Mouse (Mus musculus): Measurements from ENCODE around the gene Gng12. TPM values are rescaled to one million over a fixed set of nuclear protein-coding genes. Genes with fewer than 3 reads are reported as not detected.

Gng12 gene
- polyA plus RNA-seq, 2 experiments = 11.6 to 32.5 TPM

- H3K4me3 ChIP-seq (ENCODE audit: insufficient read depth in 1 of 2, low read depth in 2 of 2, low read length in 2 of 2) = no peak overlapping the region
- H3K27ac ChIP-seq = peak overlapping the region; percentile 55
- H3K9ac ChIP-seq (replicated peaks) = 0 out of 2 replicates have a peak overlapping the region, but pooled peaks have one; percentile 27
- no peak overlapping the region for H3K4me2 ChIP-seq (ENCODE audit: low read depth)
- WGBS (ENCODE audit: insufficient replicate concordance) = 46% methylated on average over 2 of the region's 2 CpGs
- TF ChIP-seq CTCF (IDR thresholded peaks at IDR 0.05; ENCODE audit: low read depth) = no peak
- TF ChIP-seq EP300 (IDR thresholded peaks at IDR 0.05; ENCODE audit: low read depth) = no peak
- peaks cover 24 to 29% of the 10 kb centered on the region in 2 experiments for H3K4me1 ChIP-seq (replicated peaks; ENCODE audit: control insufficient read depth in 2 of 2, insufficient read depth in 2 of 2, low read length in 1 of 2)
- no peaks in the 10 kb centered on the region for H3K9me3 ChIP-seq (ENCODE audit: control insufficient read depth, low read length)
- no peaks in the 10 kb centered on the region for H3K27me3 ChIP-seq (ENCODE audit: control insufficient read depth, insufficient read depth, low read length)
- no peaks in the 10 kb centered on the region for H3K36me3 ChIP-seq (replicated peaks; ENCODE audit: control insufficient read depth, insufficient read depth, low read depth)
- ATAC-seq (ENCODE audit: insufficient read depth) (peak; percentile 12; the same call in 1 of the 2 replicates), DNase-seq (ENCODE audit: low read depth in 3 of 3, low spot score in 3 of 3) (no peak)
These were observed 153.5 kb downstream of the Gng12 start for GRCm38 (mm10) chr6:67049695-67050038.

- WGBS (ENCODE audit: insufficient replicate concordance) = 61% methylated on average over 1 of the region's 1 CpGs
- H3K4me2 ChIP-seq (ENCODE audit: low read depth) = no peak overlapping the region
- H3K4me1 ChIP-seq (replicated peaks; ENCODE audit: control insufficient read depth in 2 of 2, insufficient read depth in 2 of 2, low read length in 1 of 2) = peaks cover 24 to 29% of the 10 kb centered on the region in 2 experiments
- no peak overlapping the region for H3K9ac ChIP-seq (replicated peaks)
- ATAC-seq (ENCODE audit: insufficient read depth) = no peak
- H3K27ac ChIP-seq = peak overlapping the region; percentile 55; the same call in 1 of the 2 replicates
- no peaks in the 10 kb centered on the region for H3K36me3 ChIP-seq (replicated peaks; ENCODE audit: control insufficient read depth, insufficient read depth, low read depth)
- H3K4me3 ChIP-seq (ENCODE audit: insufficient read depth in 1 of 2, low read depth in 2 of 2, low read length in 2 of 2) = no peak overlapping the region
- H3K27me3 ChIP-seq (ENCODE audit: control insufficient read depth, insufficient read depth, low read length) = no peaks in the 10 kb centered on the region
- DNase-seq (ENCODE audit: low read depth in 3 of 3, low spot score in 3 of 3) = no peak
- no peak for TF ChIP-seq EP300 (IDR thresholded peaks at IDR 0.05; ENCODE audit: low read depth)
- TF ChIP-seq CTCF (IDR thresholded peaks at IDR 0.05; ENCODE audit: low read depth) = no peak
- no peaks in the 10 kb centered on the region for H3K9me3 ChIP-seq (ENCODE audit: control insufficient read depth, low read length)
These were observed 153.9 kb downstream of the Gng12 start for GRCm38 (mm10) chr6:67050063-67050462.

DNA sequence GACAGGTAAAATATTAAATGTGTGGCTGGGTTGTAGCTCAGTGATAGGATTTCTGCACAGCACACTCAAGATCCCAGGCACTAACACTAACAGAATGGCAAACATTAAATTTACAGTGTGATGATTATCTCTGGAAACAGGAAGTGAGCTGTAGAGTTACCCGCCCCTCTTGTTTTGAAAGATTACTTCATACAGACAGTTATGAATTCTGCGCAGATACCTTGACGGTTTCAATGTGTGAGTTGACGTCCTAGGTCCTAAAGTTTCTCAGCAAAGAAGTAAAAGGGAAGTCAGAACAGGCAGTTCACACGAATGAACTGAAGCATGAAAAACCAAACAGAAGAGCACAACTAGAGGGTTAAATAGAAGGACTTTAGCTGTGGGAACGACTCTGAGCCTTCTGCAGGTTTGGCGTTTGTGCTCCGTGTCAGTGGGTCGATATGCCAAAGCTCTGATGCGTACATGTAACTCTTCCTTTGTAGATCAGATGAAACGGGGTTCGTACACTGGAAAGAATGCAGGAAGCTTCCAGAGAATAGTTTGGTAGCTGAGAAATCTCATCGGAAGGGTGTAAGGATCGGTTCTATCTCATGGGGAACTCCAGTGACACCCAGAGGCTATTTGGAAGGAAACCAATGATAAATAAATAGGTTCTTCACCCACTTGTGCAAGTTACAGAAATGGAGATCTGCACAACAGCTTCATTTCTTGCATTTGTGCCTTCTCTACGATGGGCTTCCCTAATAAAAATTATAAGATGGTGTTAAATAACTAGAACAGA is 160.1 kb downstream of the Gng12 start:
- no peak for DNase-seq (ENCODE audit: low read depth in 3 of 3, low spot score in 3 of 3)
- Histone ChIP-seq H3K4me1 (replicated peaks; ENCODE audit: control insufficient read depth in 2 of 2, insufficient read depth in 2 of 2, low read length in 1 of 2) (peaks cover 33 to 37% of the 10 kb centered on the region in 2 experiments), H3K9ac (replicated peaks) (no peak overlapping the region; the same call in 1 of the 2 replicates), H3K9me3 (ENCODE audit: control insufficient read depth, low read length) (no peaks in the 10 kb centered on the region), H3K27me3 (ENCODE audit: control insufficient read depth, insufficient read depth, low read length) (no peaks in the 10 kb centered on the region), H3K4me3 (ENCODE audit: insufficient read depth in 1 of 2, low read depth in 2 of 2, low read length in 2 of 2) (no peak overlapping the region), H3K4me2 (ENCODE audit: low read depth) (peak overlapping the region; percentile 34), H3K36me3 (replicated peaks; ENCODE audit: control insufficient read depth, insufficient read depth, low read depth) (no peaks in the 10 kb centered on the region), H3K27ac (peak overlapping the region; percentile 83; the same call in 1 of the 2 replicates)
- WGBS (ENCODE audit: insufficient replicate concordance) = 45% methylated on average over 15 of the region's 15 CpGs
- TF ChIP-seq CTCF (IDR thresholded peaks at IDR 0.05; ENCODE audit: low read depth) = no peak
- no peak for TF ChIP-seq EP300 (IDR thresholded peaks at IDR 0.05; ENCODE audit: low read depth)
- no peak for ATAC-seq (ENCODE audit: insufficient read depth)

DNA sequence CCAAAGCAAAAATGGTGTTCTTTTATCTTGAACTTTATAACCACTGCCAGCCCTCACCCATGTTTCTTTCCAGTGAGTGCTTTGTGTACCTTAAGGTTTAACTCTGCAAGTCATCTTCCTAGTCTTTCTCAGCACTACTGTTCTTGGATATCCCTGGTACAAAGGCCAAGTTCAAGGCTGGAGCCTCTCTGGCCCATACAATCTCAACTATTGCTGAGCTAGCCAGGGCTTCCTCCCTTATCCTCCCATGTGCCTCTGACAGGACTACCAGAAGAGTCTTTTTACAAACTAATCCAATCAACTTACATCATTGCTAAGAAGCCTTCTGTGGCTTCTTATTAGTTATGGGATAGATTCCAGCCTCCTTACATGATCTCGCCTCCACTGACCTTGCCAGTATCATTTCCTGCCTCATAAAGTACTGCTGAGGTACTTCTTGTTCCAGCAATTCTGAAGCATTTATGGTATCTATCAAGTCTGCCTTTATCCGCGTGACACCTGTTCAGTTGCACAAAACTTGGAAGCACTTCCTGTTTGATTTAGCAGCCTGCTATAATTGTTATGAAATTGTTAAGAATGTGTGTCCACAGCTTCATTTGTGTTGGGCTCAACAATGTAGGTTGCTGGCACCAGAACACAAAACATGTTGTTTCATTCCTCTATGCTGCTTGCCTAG is 160.8 kb downstream of the Gng12 start:
- Histone ChIP-seq H3K4me1 (replicated peaks; ENCODE audit: control insufficient read depth in 2 of 2, insufficient read depth in 2 of 2, low read length in 1 of 2) (peaks cover 33 to 37% of the 10 kb centered on the region in 2 experiments), H3K9me3 (ENCODE audit: control insufficient read depth, low read length) (no peaks in the 10 kb centered on the region), H3K9ac (replicated peaks) (peak overlapping the region; percentile 54), H3K27ac (peak overlapping the region; percentile 83), H3K4me2 (ENCODE audit: low read depth) (peak overlapping the region; percentile 57), H3K36me3 (replicated peaks; ENCODE audit: control insufficient read depth, insufficient read depth, low read depth) (no peaks in the 10 kb centered on the region), H3K27me3 (ENCODE audit: control insufficient read depth, insufficient read depth, low read length) (no peaks in the 10 kb centered on the region), H3K4me3 (ENCODE audit: insufficient read depth in 1 of 2, low read depth in 2 of 2, low read length in 2 of 2) (no peak overlapping the region)
- 72% methylated on average over 3 of the region's 3 CpGs for whole genome bisulfite sequencing (ENCODE audit: insufficient replicate concordance)
- no peak for TF ChIP-seq CTCF (IDR thresholded peaks at IDR 0.05; ENCODE audit: low read depth)
- no peak for TF ChIP-seq EP300 (IDR thresholded peaks at IDR 0.05; ENCODE audit: low read depth)
- ATAC-seq (ENCODE audit: insufficient read depth) = no peak
- DNase-seq (ENCODE audit: low read depth in 3 of 3, low spot score in 3 of 3) = no peak

DNA sequence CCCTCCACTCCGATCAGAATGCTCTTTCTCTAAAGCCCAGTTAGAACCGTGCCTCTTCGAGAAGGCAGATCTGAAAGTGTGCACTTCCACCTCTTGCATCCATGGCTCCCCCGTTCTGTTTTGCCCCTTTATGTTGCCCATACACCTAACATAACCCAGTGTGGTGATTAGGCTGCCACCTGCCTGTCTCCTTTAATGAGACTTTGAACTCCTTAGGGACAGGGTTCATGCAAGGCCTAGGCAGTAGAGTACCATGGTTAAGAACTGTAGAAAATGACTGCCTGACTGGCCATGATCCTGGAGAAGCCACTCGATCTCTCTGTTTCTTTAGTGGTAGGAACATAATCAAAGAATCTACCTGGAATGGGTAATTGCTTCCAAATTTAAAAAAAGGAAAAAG is 161.4 kb downstream of the Gng12 start:
- ATAC-seq (ENCODE audit: insufficient read depth) (peak; percentile 71), DNase-seq (ENCODE audit: low read depth in 3 of 3, low spot score in 3 of 3) (no peak)
- H3K27me3 ChIP-seq (ENCODE audit: control insufficient read depth, insufficient read depth, low read length) = no peaks in the 10 kb centered on the region
- H3K4me3 ChIP-seq (ENCODE audit: insufficient read depth in 1 of 2, low read depth in 2 of 2, low read length in 2 of 2) = no peak overlapping the region
- no peaks in the 10 kb centered on the region for H3K9me3 ChIP-seq (ENCODE audit: control insufficient read depth, low read length)
- TF ChIP-seq EP300 (IDR thresholded peaks at IDR 0.05; ENCODE audit: low read depth) (no peak), CTCF (IDR thresholded peaks at IDR 0.05; ENCODE audit: low read depth) (peak; percentile 4; the same call in 1 of the 2 replicates)
- H3K27ac ChIP-seq = peak overlapping the region; percentile 83
- WGBS (ENCODE audit: insufficient replicate concordance) = 67% methylated on average over 5 of the region's 5 CpGs
- peak overlapping the region; percentile 54 for H3K9ac ChIP-seq (replicated peaks)
- peaks cover 33 to 37% of the 10 kb centered on the region in 2 experiments for H3K4me1 ChIP-seq (replicated peaks; ENCODE audit: control insufficient read depth in 2 of 2, insufficient read depth in 2 of 2, low read length in 1 of 2)
- H3K36me3 ChIP-seq (replicated peaks; ENCODE audit: control insufficient read depth, insufficient read depth, low read depth) = no peaks in the 10 kb centered on the region
- H3K4me2 ChIP-seq (ENCODE audit: low read depth) = peak overlapping the region; percentile 57

Data from liver, embryonic 14.5 days (tissue).